Mouse (Mus musculus): ENCODE data around the gene Nipal4. TPM values are rescaled to one million over a fixed set of nuclear protein-coding genes. Genes with fewer than 3 reads are reported as not detected.
A peak's percentile ranks its signal among the peaks of the same experiment; 100 is the strongest.

Nipal4 gene
- polyA plus RNA-seq, 1 experiment from 2014 or later: 15.9 TPM

GRCm38 (mm10) chr11:46109206-46109605, 57.1 kb downstream of the Nipal4 start:
- Histone ChIP-seq H3K9ac (no peak overlapping the region), H3K27me3 (no peaks in the 10 kb centered on the region), H3K27ac (no peak overlapping the region), H3K36me3 (peaks cover 9% of the 10 kb centered on the region), H3K4me2 (no peak overlapping the region), H3K4me1 (no peaks in the 10 kb centered on the region), H3K9me3 (no peaks in the 10 kb centered on the region), H3K4me3 (no peak overlapping the region)
- 74% methylated on average over 5 of the region's 5 CpGs for WGBS
- ATAC-seq (ENCODE audit: insufficient number of reproducible peaks, low FRiP score, low TSS enrichment, low read depth): no peak

DNA sequence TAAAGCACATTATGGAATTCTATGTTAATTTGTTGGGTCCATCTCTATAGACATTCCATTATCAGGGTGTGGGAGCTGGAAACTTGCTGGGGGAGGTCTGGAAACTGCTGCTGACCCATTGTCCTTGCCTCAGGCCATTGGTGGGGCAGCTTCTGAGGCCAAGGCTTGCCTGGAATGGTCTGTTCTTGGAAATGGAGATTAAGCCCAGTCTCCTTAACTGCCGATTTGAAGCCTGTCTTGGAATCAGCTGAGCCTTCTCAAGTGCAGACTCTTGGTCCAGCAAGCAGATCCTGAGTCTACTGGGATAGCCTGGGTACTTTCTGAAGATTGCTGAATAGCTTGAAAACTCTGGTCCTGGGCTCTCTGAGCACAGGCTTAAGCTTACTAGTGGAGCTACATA, 59.3 kb downstream of the Nipal4 start:
- Histone ChIP-seq H3K4me1 (peaks cover 7% of the 10 kb centered on the region), H3K27ac (no peak overlapping the region), H3K9me3 (no peaks in the 10 kb centered on the region), H3K27me3 (no peaks in the 10 kb centered on the region), H3K4me2 (no peak overlapping the region), H3K9ac (no peak overlapping the region), H3K36me3 (peaks cover 9% of the 10 kb centered on the region), H3K4me3 (no peak overlapping the region)
- no peak for ATAC-seq (ENCODE audit: insufficient number of reproducible peaks, low FRiP score, low TSS enrichment, low read depth)
- WGBS: 100% methylated on average over 1 of the region's 1 CpGs

DNA sequence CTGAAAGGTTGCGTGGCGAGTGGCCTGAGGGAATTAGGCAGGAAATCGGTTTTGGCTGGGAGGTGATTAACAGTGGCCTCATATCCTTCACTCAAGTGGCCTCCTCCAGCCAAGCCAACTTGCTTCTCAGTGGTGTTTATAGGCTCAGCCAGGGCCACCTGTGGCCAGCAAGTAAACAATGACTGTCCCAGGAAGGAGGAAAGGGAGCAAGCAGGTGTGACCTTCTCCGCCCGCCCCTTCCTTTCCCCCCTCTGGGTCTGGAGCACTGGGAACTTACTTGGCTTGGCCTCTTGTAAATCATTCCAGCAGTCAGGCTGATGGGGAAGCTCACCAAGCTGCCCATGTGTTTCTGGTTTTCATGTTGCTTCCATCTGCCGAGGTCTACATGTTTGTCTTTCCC, 64.2 kb downstream of the Nipal4 start:
- Histone ChIP-seq H3K4me2 (no peak overlapping the region), H3K9me3 (no peaks in the 10 kb centered on the region), H3K27ac (peak overlapping the region; percentile 27; the same call in 1 of the 2 replicates), H3K4me1 (peaks cover 10% of the 10 kb centered on the region), H3K9ac (no peak overlapping the region), H3K36me3 (peaks cover 27% of the 10 kb centered on the region), H3K4me3 (no peak overlapping the region), H3K27me3 (no peaks in the 10 kb centered on the region)
- 41% methylated on average over 6 of the region's 6 CpGs for WGBS
- ATAC-seq (ENCODE audit: insufficient number of reproducible peaks, low FRiP score, low TSS enrichment, low read depth): no peak; the same call in 1 of the 2 replicates

Small RNA genes within 50 kb of the gene (microRNA-seq; reads per million reads assigned to microRNA genes)
- gene Mir7239: not detected
- not detected for gene Mir8100

Other genes starting within 250 kb of the Nipal4 start
- 4.1 and 5.6 TPM in 2 replicates for gene Lsm11, start 221.6 kb downstream of the Nipal4 start, polyA plus RNA-seq (2015; fragmentation: Nextera tagmentation; extraction: Ambion mirVana)
- gene Thg1l, start 211.0 kb downstream of the Nipal4 start, polyA plus RNA-seq (2015; fragmentation: Nextera tagmentation; extraction: Ambion mirVana): 9.7 and 11.3 TPM in 2 replicates
- 0.24 and 0.28 TPM in 2 replicates for gene Sox30, start 186.2 kb downstream of the Nipal4 start, polyA plus RNA-seq (2015; fragmentation: Nextera tagmentation; extraction: Ambion mirVana)
- gene Gm12166, start 114.2 kb downstream of the Nipal4 start, polyA plus RNA-seq (2015; fragmentation: Nextera tagmentation; extraction: Ambion mirVana): 2.8 and 3.3 TPM in 2 replicates
- 12.1 and 12.2 TPM in 2 replicates for gene Adam19, start 110.5 kb downstream of the Nipal4 start, polyA plus RNA-seq (2015; fragmentation: Nextera tagmentation; extraction: Ambion mirVana)
- gene Fndc9, start 69.0 kb upstream of the Nipal4 start, polyA plus RNA-seq (2015; fragmentation: Nextera tagmentation; extraction: Ambion mirVana): 2.3 and 3.4 TPM in 2 replicates
- gene Cyfip2, start 146.4 kb upstream of the Nipal4 start, polyA plus RNA-seq (2015; fragmentation: Nextera tagmentation; extraction: Ambion mirVana): 5.4 and 5.8 TPM in 2 replicates
- gene Itk, start 223.0 kb upstream of the Nipal4 start, polyA plus RNA-seq (2015; fragmentation: Nextera tagmentation; extraction: Ambion mirVana): 0.38 and 0.42 TPM in 2 replicates
- not detected in 2 replicates for gene Fam71b, start 230.1 kb upstream of the Nipal4 start, polyA plus RNA-seq (2015; fragmentation: Nextera tagmentation; extraction: Ambion mirVana)

All from limb, embryonic 15.5 days (tissue).